Mouse (Mus musculus): ENCODE measurements around the gene Vsig8. TPM values are rescaled to one million over a fixed set of nuclear protein-coding genes. Genes with fewer than 3 reads are reported as not detected.

Vsig8 gene
- polyA plus RNA-seq, 1 experiment: not detected

DNA sequence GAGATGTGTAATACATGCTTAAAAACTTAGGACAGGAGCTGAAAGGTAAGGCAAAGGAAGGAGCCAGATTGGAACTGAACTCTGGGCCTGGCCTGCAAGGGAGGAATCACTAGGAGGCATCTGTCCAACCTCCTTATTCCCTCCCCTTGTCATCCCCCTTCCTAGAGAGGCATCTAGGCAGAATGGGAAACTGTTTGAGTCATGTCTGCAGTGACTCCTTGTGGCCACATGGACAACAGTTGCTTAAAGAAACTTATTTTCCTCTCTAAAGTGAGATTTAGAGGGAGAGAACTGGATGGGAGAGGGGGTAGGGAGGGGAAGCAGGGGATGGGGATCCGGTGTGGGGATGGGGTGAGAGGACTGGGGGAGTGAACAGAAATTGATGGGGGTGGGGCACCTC, 57.0 kb downstream of the Vsig8 start:
- H3K27me3 ChIP-seq (replicated peaks): peaks cover 31% of the 10 kb centered on the region
- H3K4me3 ChIP-seq (replicated peaks): no peak overlapping the region
- H3K4me1 ChIP-seq: no peaks in the 10 kb centered on the region
- H3K9me3 ChIP-seq: no peaks in the 10 kb centered on the region
- H3K36me3 ChIP-seq (replicated peaks; ENCODE audit: low read length): no peaks in the 10 kb centered on the region
- TF ChIP-seq GATA1 (IDR thresholded peaks at IDR 0.05; ENCODE audit: borderline replicate concordance, low read length): no peak
- TF ChIP-seq FLI1 (IDR thresholded peaks at IDR 0.05; ENCODE audit: low read length): no peak

Other genes with a start within 250 kb of the Vsig8 start
- gene Kcnj9, start 226.6 kb upstream of the Vsig8 start, polyA plus RNA-seq (2012; ENCODE audit: insufficient read depth, low replicate concordance): 0.13 TPM in 1 of 2 replicates, not detected in the other
- 0.12 TPM in 1 of 2 replicates, not detected in the other for gene Kcnj10, start 214.7 kb upstream of the Vsig8 start, polyA plus RNA-seq (2012; ENCODE audit: insufficient read depth, low replicate concordance)
- 4.1 and 7.8 TPM in 2 replicates for gene Pigm, start 179.4 kb upstream of the Vsig8 start, polyA plus RNA-seq (2012; ENCODE audit: insufficient read depth, low replicate concordance)
- gene Slamf9, start 80.6 kb upstream of the Vsig8 start, polyA plus RNA-seq (2012; ENCODE audit: insufficient read depth, low replicate concordance): not detected in 2 replicates
- 0.41 and 0.68 TPM in 2 replicates for gene Igsf9, start 74.2 kb upstream of the Vsig8 start, polyA plus RNA-seq (2012; ENCODE audit: insufficient read depth, low replicate concordance)
- 725 and 2,302 TPM in 2 replicates for gene Tagln2, start 55.9 kb upstream of the Vsig8 start, polyA plus RNA-seq (2012; ENCODE audit: insufficient read depth, low replicate concordance)
- gene Cfap45, start 35.1 kb upstream of the Vsig8 start, polyA plus RNA-seq (2012; ENCODE audit: insufficient read depth, low replicate concordance): 0.93 TPM in 1 of 2 replicates, not detected in the other
- 0.13 TPM in 1 of 2 replicates, not detected in the other for gene Slamf8, start 34.6 kb downstream of the Vsig8 start, polyA plus RNA-seq (2012; ENCODE audit: insufficient read depth, low replicate concordance)
- not detected in 2 replicates for gene Fcrl6, start 46.6 kb downstream of the Vsig8 start, polyA plus RNA-seq (2012; ENCODE audit: insufficient read depth, low replicate concordance)
- 10.0 and 22.8 TPM in 2 replicates for gene Dusp23, start 77.0 kb downstream of the Vsig8 start, polyA plus RNA-seq (2012; ENCODE audit: insufficient read depth, low replicate concordance)
- not detected in 2 replicates for gene Crp, start 142.1 kb downstream of the Vsig8 start, polyA plus RNA-seq (2012; ENCODE audit: insufficient read depth, low replicate concordance)